Mouse (Mus musculus) liver, embryonic 16.5 days (tissue): ENCODE results near the gene Clec2i. TPM values are rescaled to one million over a fixed set of nuclear protein-coding genes. Genes with fewer than 3 reads are reported as not detected.

ENCODE experiments used
- ATAC-seq: fragments of 200-750 bp; cut with Nextera tagmentation; 2 replicates; pipeline ENCODE4 v1.8.0; 2017; ENCODE audit warnings: low read depth, mild to moderate bottlenecking, moderate number of reproducible peaks, moderate library complexity
- H3K27ac ChIP-seq: fragments of 300-500 bp; sonication (generic); 2 replicates; pipeline ENCODE4 v1.5.1; 2014; ENCODE audit warnings: mild to moderate bottlenecking, low read length
- H3K27me3 ChIP-seq: fragments of 300-500 bp; sonication (generic); 2 replicates; pipeline ENCODE4 v1.6.1; 2014; ENCODE audit warnings: low read depth, low read length, mixed read lengths; ENCODE audit not compliant: control insufficient read depth, insufficient read depth
- H3K36me3 ChIP-seq: fragments of 300-500 bp; sonication (generic); 2 replicates; pipeline ENCODE4 v1.6.1; 2014; ENCODE audit warnings: mild to moderate bottlenecking; ENCODE audit not compliant: control insufficient read depth, insufficient read depth
- H3K4me1 ChIP-seq: fragments of 300-500 bp; sonication (generic); 2 replicates; pipeline ENCODE4 v1.6.1; 2014; ENCODE audit warnings: low read depth, low read length, mixed read lengths; ENCODE audit not compliant: control insufficient read depth
- H3K4me2 ChIP-seq: fragments of 300-500 bp; sonication (generic); 2 replicates; pipeline ENCODE4 v1.6.1; 2014; ENCODE audit warnings: low read depth, low read length, mixed read lengths
- H3K4me3 ChIP-seq: fragments of 300-500 bp; sonication (generic); 2 replicates; pipeline ENCODE4 v1.5.1; 2014; ENCODE audit warnings: low read depth, mild to moderate bottlenecking, low read length
- H3K9ac ChIP-seq: fragments of 300-500 bp; sonication (generic); 2 replicates; pipeline ENCODE4 v1.6.1; 2014; ENCODE audit warnings: low read depth, low read length
- H3K9me3 ChIP-seq: fragments of 300-500 bp; sonication (generic); replicated peaks from 2 replicates; pipeline ENCODE4 v1.6.1; 2016; ENCODE audit warnings: low read length; ENCODE audit not compliant: control insufficient read depth
- WGBS: fragments of 180-500 bp; shearing (Covaris S2); extraction: QIAGEN DNeasy Blood & Tissue Kit; methylation state at CpG from one replicate; pipeline ENCODE4 v1.1.7; 2014; ENCODE audit not compliant: insufficient replicate concordance; 5-methylcytosine and 5-hydroxymethylcytosine counted together
- polyA plus RNA-seq: library from polyadenylated mRNA; unstranded; fragments of >200 nt; fragmentation: Nextera tagmentation; extraction: Ambion mirVana; gene quantifications from 2 replicates; pipeline ENCODE4 v1.2.1, GENCODE M21; 2015

Gene Clec2i
- polyA plus RNA-seq, 1 experiment from 2014 or later: 0.21 TPM

- peak overlapping the region; percentile 69 for H3K9ac ChIP-seq
- WGBS: 0% methylated on average over 22 of the region's 22 CpGs
- H3K4me3 ChIP-seq: peak overlapping the region; percentile 76
- H3K27ac ChIP-seq: peak overlapping the region; percentile 85
- peak overlapping the region; percentile 90 for H3K4me2 ChIP-seq
- H3K36me3 ChIP-seq: no peaks in the 10 kb centered on the region
- no peak for ATAC-seq
- peaks cover 23% of the 10 kb centered on the region for H3K4me1 ChIP-seq
- no peaks in the 10 kb centered on the region for H3K9me3 ChIP-seq
- H3K27me3 ChIP-seq: no peaks in the 10 kb centered on the region
Measured at GRCm38 (mm10) chr6:128843479-128843992, 43.9 kb upstream of the Clec2i start.

GRCm38 (mm10) chr6:128844131-128844530, 43.3 kb upstream of the Clec2i start:
- Histone ChIP-seq H3K27me3 (no peaks in the 10 kb centered on the region), H3K27ac (no peak overlapping the region), H3K9me3 (no peaks in the 10 kb centered on the region), H3K36me3 (no peaks in the 10 kb centered on the region), H3K4me2 (peak overlapping the region; percentile 90), H3K9ac (no peak overlapping the region), H3K4me3 (no peak overlapping the region; the same call in 1 of the 2 replicates), H3K4me1 (peaks cover 23% of the 10 kb centered on the region)
- 35% methylated on average over 8 of the region's 8 CpGs for WGBS
- no peak for ATAC-seq

GRCm38 (mm10) chr6:128844586-128845080, 42.8 kb upstream of the Clec2i start:
- no peak overlapping the region for H3K27ac ChIP-seq
- no peak overlapping the region for H3K4me3 ChIP-seq
- WGBS: 78% methylated on average over 5 of the region's 5 CpGs
- no peaks in the 10 kb centered on the region for H3K9me3 ChIP-seq
- no peaks in the 10 kb centered on the region for H3K27me3 ChIP-seq
- H3K4me1 ChIP-seq: peaks cover 22% of the 10 kb centered on the region
- H3K9ac ChIP-seq: no peak overlapping the region
- no peaks in the 10 kb centered on the region for H3K36me3 ChIP-seq
- no peak for ATAC-seq
- no peak overlapping the region for H3K4me2 ChIP-seq

DNA sequence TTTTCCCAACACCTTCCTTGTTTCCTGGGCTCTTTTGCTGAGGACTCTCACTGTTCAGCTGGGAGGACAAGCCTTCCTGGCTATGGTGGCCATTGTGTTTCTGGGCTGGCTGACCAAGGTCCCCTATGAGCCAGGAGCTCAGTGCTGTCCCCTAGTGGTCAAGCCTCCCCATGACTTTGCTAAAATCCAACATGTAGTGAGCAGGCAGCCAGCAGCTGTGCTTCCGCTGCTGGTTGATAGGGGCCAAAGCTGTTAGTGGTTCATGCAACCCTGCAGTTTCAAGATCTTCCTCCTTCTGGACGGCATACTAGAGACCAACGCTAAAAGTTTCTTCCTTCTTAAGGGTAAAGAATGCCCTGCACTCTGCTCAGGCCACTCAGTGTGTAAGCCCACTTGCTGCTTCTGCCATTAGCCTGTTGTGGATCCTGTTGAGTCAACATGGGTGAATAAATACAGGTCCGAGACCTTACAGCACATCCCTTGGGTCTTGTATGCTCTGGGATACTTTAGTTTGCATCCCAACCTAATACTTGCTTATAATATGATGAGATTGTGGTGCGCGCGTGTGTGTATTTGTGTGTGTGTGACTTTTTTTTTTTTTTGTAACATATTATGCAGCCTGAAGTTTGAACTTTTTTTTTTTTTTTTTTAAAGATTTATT, 41.9 kb upstream of the Clec2i start:
- WGBS: 13% methylated on average over 7 of the region's 7 CpGs
- H3K4me2 ChIP-seq: peak overlapping the region; percentile 18; the same call in 1 of the 2 replicates

GRCm38 (mm10) chr6:128845998-128846542, 41.3 kb upstream of the Clec2i start:
- Histone ChIP-seq H3K4me2 (no peak overlapping the region), H3K4me1 (peaks cover 18% of the 10 kb centered on the region), H3K9me3 (no peaks in the 10 kb centered on the region), H3K4me3 (no peak overlapping the region), H3K27me3 (no peaks in the 10 kb centered on the region), H3K27ac (no peak overlapping the region), H3K9ac (no peak overlapping the region), H3K36me3 (no peaks in the 10 kb centered on the region)
- no peak for ATAC-seq
- 47% methylated on average over 6 of the region's 9 CpGs for WGBS

More for the DNA sequence above, 41.9 kb upstream of the Clec2i start:
- H3K9ac ChIP-seq: no peak overlapping the region
- H3K9me3 ChIP-seq: no peaks in the 10 kb centered on the region
- H3K27ac ChIP-seq: peak overlapping the region; percentile 76
- H3K36me3 ChIP-seq: no peaks in the 10 kb centered on the region
- peak; percentile 23 for ATAC-seq
- H3K27me3 ChIP-seq: no peaks in the 10 kb centered on the region
- H3K4me1 ChIP-seq: peaks cover 18% of the 10 kb centered on the region
- H3K4me3 ChIP-seq: peak overlapping the region; percentile 10; the same call in 1 of the 2 replicates

GRCm38 (mm10) chr6:128847401-128847800, 40.0 kb upstream of the Clec2i start:
- 70% methylated on average over 4 of the region's 4 CpGs for WGBS
- no peak overlapping the region for H3K27ac ChIP-seq
- H3K9ac ChIP-seq: no peak overlapping the region
- no peak overlapping the region for H3K4me3 ChIP-seq
- H3K27me3 ChIP-seq: no peaks in the 10 kb centered on the region
- H3K9me3 ChIP-seq: no peaks in the 10 kb centered on the region
- H3K4me1 ChIP-seq: peaks cover 9% of the 10 kb centered on the region
- no peaks in the 10 kb centered on the region for H3K36me3 ChIP-seq
- H3K4me2 ChIP-seq: no peak overlapping the region
- no peak for ATAC-seq

- H3K27ac ChIP-seq: no peak overlapping the region
- 48% methylated on average over 2 of the region's 2 CpGs for WGBS
- H3K9me3 ChIP-seq: no peaks in the 10 kb centered on the region
- H3K36me3 ChIP-seq: no peaks in the 10 kb centered on the region
- peaks cover 4% of the 10 kb centered on the region for H3K4me1 ChIP-seq
- H3K9ac ChIP-seq: no peak overlapping the region
- no peak overlapping the region for H3K4me2 ChIP-seq
- no peak for ATAC-seq
- no peak overlapping the region for H3K4me3 ChIP-seq
- no peaks in the 10 kb centered on the region for H3K27me3 ChIP-seq
Measured at GRCm38 (mm10) chr6:128849902-128850301, 37.5 kb upstream of the Clec2i start.

DNA sequence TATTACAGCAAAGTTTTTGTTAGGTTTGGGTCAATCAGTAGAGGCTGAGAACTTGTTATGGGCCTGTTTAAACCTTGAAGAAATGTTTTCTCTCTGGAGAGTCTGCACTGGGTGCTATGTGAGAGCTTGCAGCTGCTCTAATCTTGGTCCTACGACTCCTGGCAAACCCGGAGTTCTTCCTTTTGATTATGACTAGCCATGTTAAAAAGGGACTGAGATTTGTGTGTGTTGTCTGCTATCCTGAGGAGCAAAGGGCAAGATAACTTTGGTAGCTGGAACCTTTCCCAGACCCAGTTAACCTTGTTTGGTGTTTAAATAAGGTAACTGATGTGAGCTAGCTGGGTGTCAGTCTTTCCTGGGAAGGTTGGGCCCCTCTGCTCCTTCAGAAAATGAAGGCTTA, 36.7 kb upstream of the Clec2i start:
- Histone ChIP-seq H3K9ac (no peak overlapping the region), H3K27ac (peak overlapping the region; percentile 27), H3K27me3 (no peaks in the 10 kb centered on the region), H3K4me1 (no peaks in the 10 kb centered on the region; the same call in 1 of the 2 replicates), H3K4me3 (no peak overlapping the region), H3K9me3 (no peaks in the 10 kb centered on the region), H3K36me3 (no peaks in the 10 kb centered on the region), H3K4me2 (no peak overlapping the region)
- ATAC-seq: peak; percentile 27; the same call in 1 of the 2 replicates
- 23% methylated on average over 2 of the region's 2 CpGs for WGBS

DNA sequence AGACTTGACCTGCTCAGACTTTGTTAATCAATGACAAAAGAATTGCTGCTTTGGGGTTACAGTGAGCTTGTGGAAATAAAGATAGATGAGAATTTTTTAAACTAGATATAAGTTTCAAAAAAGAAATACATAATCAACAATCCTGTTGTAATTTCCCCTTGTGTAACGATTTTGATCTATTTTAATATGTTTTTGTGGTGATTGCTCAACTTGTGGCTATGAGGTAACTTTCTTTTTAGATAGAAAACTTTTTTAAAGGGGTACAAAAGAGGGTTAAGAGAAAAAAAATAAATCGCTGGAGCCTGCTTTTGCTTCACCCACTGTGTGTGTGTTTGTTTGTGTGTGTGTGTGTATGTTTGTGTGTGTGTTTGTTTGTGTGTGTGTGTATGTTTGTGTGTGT, 36.2 kb upstream of the Clec2i start:
- Histone ChIP-seq H3K9me3 (no peaks in the 10 kb centered on the region), H3K27me3 (no peaks in the 10 kb centered on the region), H3K27ac (peak overlapping the region; percentile 27), H3K9ac (no peak overlapping the region), H3K4me2 (no peak overlapping the region), H3K36me3 (no peaks in the 10 kb centered on the region), H3K4me3 (no peak overlapping the region), H3K4me1 (no peaks in the 10 kb centered on the region; the same call in 1 of the 2 replicates)
- ATAC-seq: no peak
- 39% methylated on average over 2 of the region's 2 CpGs for WGBS
